Mouse (Mus musculus): ENCODE results near the gene Tgm5. TPM values are rescaled to one million over a fixed set of nuclear protein-coding genes. Genes with fewer than 3 reads are reported as not detected.
A peak's percentile ranks its signal among the peaks of the same experiment; 100 is the strongest.

Tgm5 gene
- polyA plus RNA-seq, 1 experiment from 2014 or later: 0.05 TPM

- Histone ChIP-seq H3K27me3 (ENCODE audit: control insufficient read depth, insufficient read depth, low read depth, low read length) (no peaks in the 10 kb centered on the region; the same call in 1 of the 2 replicates), H3K36me3 (ENCODE audit: control insufficient read depth, insufficient read depth, low read length) (no peaks in the 10 kb centered on the region), H3K9ac (ENCODE audit: low read length) (no peak overlapping the region), H3K27ac (ENCODE audit: low read length) (no peak overlapping the region), H3K4me1 (replicated peaks; ENCODE audit: control insufficient read depth, insufficient read depth, low read length) (no peaks in the 10 kb centered on the region), H3K9me3 (ENCODE audit: control insufficient read depth, low read length) (no peaks in the 10 kb centered on the region), H3K4me3 (ENCODE audit: low read length) (no peak overlapping the region), H3K4me2 (ENCODE audit: low read depth, low read length) (peak overlapping the region; percentile 31; the same call in 1 of the 2 replicates)
- 0 out of 2 replicates have a peak, but pooled peaks have one; percentile 45 for ATAC-seq (ENCODE audit: low read depth)
- WGBS: 11% methylated on average over 9 of the region's 9 CpGs
These were observed 16.4 kb upstream of the Tgm5 start for GRCm38 (mm10) chr2:121102051-121102450.

- Histone ChIP-seq H3K9ac (ENCODE audit: low read length) (no peak overlapping the region), H3K36me3 (ENCODE audit: control insufficient read depth, insufficient read depth, low read length) (no peaks in the 10 kb centered on the region), H3K27me3 (ENCODE audit: control insufficient read depth, insufficient read depth, low read depth, low read length) (no peaks in the 10 kb centered on the region), H3K4me3 (ENCODE audit: low read length) (no peak overlapping the region), H3K4me2 (ENCODE audit: low read depth, low read length) (no peak overlapping the region), H3K27ac (ENCODE audit: low read length) (no peak overlapping the region), H3K9me3 (ENCODE audit: control insufficient read depth, low read length) (no peaks in the 10 kb centered on the region), H3K4me1 (replicated peaks; ENCODE audit: control insufficient read depth, insufficient read depth, low read length) (0 out of 2 replicates have a peak, but pooled peaks cover 2% of the 10 kb centered on the region)
- 57% methylated on average over 4 of the region's 4 CpGs for WGBS
- ATAC-seq (ENCODE audit: low read depth): no peak
These were observed 4.1 kb upstream of the Tgm5 start for GRCm38 (mm10) chr2:121089751-121090150.

- ATAC-seq (ENCODE audit: low read depth): no peak
- H3K9ac ChIP-seq (ENCODE audit: low read length): no peak overlapping the region
- WGBS: 81% methylated on average over 3 of the region's 3 CpGs
- H3K27ac ChIP-seq (ENCODE audit: low read length): no peak overlapping the region
- no peaks in the 10 kb centered on the region for H3K36me3 ChIP-seq (ENCODE audit: control insufficient read depth, insufficient read depth, low read length)
- H3K4me3 ChIP-seq (ENCODE audit: low read length): no peak overlapping the region
- no peaks in the 10 kb centered on the region for H3K9me3 ChIP-seq (ENCODE audit: control insufficient read depth, low read length)
- no peaks in the 10 kb centered on the region for H3K27me3 ChIP-seq (ENCODE audit: control insufficient read depth, insufficient read depth, low read depth, low read length)
- 0 out of 2 replicates have a peak, but pooled peaks cover 2% of the 10 kb centered on the region for H3K4me1 ChIP-seq (replicated peaks; ENCODE audit: control insufficient read depth, insufficient read depth, low read length)
- no peak overlapping the region for H3K4me2 ChIP-seq (ENCODE audit: low read depth, low read length)
These were observed 2.9 kb upstream of the Tgm5 start for GRCm38 (mm10) chr2:121088507-121088906.

- no peak for ATAC-seq (ENCODE audit: low read depth)
These were observed 3.0 kb downstream of the Tgm5 start for GRCm38 (mm10) chr2:121082626-121083025.

GRCm38 (mm10) chr2:121074747-121075146, 10.9 kb downstream of the Tgm5 start:
- Histone ChIP-seq H3K4me3 (ENCODE audit: low read length) (no peak overlapping the region), H3K27ac (ENCODE audit: low read length) (no peak overlapping the region), H3K27me3 (ENCODE audit: control insufficient read depth, insufficient read depth, low read depth, low read length) (no peaks in the 10 kb centered on the region), H3K4me2 (ENCODE audit: low read depth, low read length) (no peak overlapping the region), H3K9me3 (ENCODE audit: control insufficient read depth, low read length) (no peaks in the 10 kb centered on the region), H3K4me1 (replicated peaks; ENCODE audit: control insufficient read depth, insufficient read depth, low read length) (no peaks in the 10 kb centered on the region), H3K9ac (ENCODE audit: low read length) (no peak overlapping the region), H3K36me3 (ENCODE audit: control insufficient read depth, insufficient read depth, low read length) (no peaks in the 10 kb centered on the region)
- 69% methylated on average over 7 of the region's 7 CpGs for WGBS
- no peak for ATAC-seq (ENCODE audit: low read depth)

More at GRCm38 (mm10) chr2:121082626-121083025, 3.0 kb downstream of the Tgm5 start:
- Histone ChIP-seq H3K4me2 (ENCODE audit: low read depth, low read length) (no peak overlapping the region), H3K27ac (ENCODE audit: low read length) (no peak overlapping the region), H3K9me3 (ENCODE audit: control insufficient read depth, low read length) (no peaks in the 10 kb centered on the region), H3K9ac (ENCODE audit: low read length) (no peak overlapping the region), H3K27me3 (ENCODE audit: control insufficient read depth, insufficient read depth, low read depth, low read length) (no peaks in the 10 kb centered on the region), H3K4me1 (replicated peaks; ENCODE audit: control insufficient read depth, insufficient read depth, low read length) (0 out of 2 replicates have a peak, but pooled peaks cover 2% of the 10 kb centered on the region), H3K36me3 (ENCODE audit: control insufficient read depth, insufficient read depth, low read length) (no peaks in the 10 kb centered on the region), H3K4me3 (ENCODE audit: low read length) (no peak overlapping the region)
- WGBS: 84% methylated on average over 1 of the region's 1 CpGs

- ATAC-seq (ENCODE audit: low read depth): peak; percentile 66
- no peak overlapping the region for H3K27ac ChIP-seq (ENCODE audit: low read length)
- H3K4me2 ChIP-seq (ENCODE audit: low read depth, low read length): no peak overlapping the region
- 56% methylated on average over 6 of the region's 6 CpGs for WGBS
- no peak overlapping the region for H3K4me3 ChIP-seq (ENCODE audit: low read length)
- no peaks in the 10 kb centered on the region for H3K9me3 ChIP-seq (ENCODE audit: control insufficient read depth, low read length)
- H3K36me3 ChIP-seq (ENCODE audit: control insufficient read depth, insufficient read depth, low read length): no peaks in the 10 kb centered on the region
- H3K9ac ChIP-seq (ENCODE audit: low read length): no peak overlapping the region
- H3K27me3 ChIP-seq (ENCODE audit: control insufficient read depth, insufficient read depth, low read depth, low read length): no peaks in the 10 kb centered on the region
- H3K4me1 ChIP-seq (replicated peaks; ENCODE audit: control insufficient read depth, insufficient read depth, low read length): no peaks in the 10 kb centered on the region
These were observed 13.8 kb downstream of the Tgm5 start for GRCm38 (mm10) chr2:121071871-121072270.

- Histone ChIP-seq H3K9me3 (ENCODE audit: control insufficient read depth, low read length) (no peaks in the 10 kb centered on the region), H3K36me3 (ENCODE audit: control insufficient read depth, insufficient read depth, low read length) (no peaks in the 10 kb centered on the region), H3K27ac (ENCODE audit: low read length) (no peak overlapping the region), H3K27me3 (ENCODE audit: control insufficient read depth, insufficient read depth, low read depth, low read length) (no peaks in the 10 kb centered on the region), H3K4me3 (ENCODE audit: low read length) (no peak overlapping the region), H3K4me1 (replicated peaks; ENCODE audit: control insufficient read depth, insufficient read depth, low read length) (no peaks in the 10 kb centered on the region), H3K4me2 (ENCODE audit: low read depth, low read length) (no peak overlapping the region), H3K9ac (ENCODE audit: low read length) (no peak overlapping the region)
- no peak for ATAC-seq (ENCODE audit: low read depth)
- WGBS: 49% methylated on average over 6 of the region's 6 CpGs
These were observed 16.1 kb downstream of the Tgm5 start for GRCm38 (mm10) chr2:121069506-121069905.

GRCm38 (mm10) chr2:121067116-121067515, 18.5 kb downstream of the Tgm5 start:
- Histone ChIP-seq H3K4me1 (replicated peaks; ENCODE audit: control insufficient read depth, insufficient read depth, low read length) (no peaks in the 10 kb centered on the region), H3K4me3 (ENCODE audit: low read length) (no peak overlapping the region), H3K27me3 (ENCODE audit: control insufficient read depth, insufficient read depth, low read depth, low read length) (no peaks in the 10 kb centered on the region), H3K4me2 (ENCODE audit: low read depth, low read length) (no peak overlapping the region), H3K36me3 (ENCODE audit: control insufficient read depth, insufficient read depth, low read length) (no peaks in the 10 kb centered on the region), H3K9me3 (ENCODE audit: control insufficient read depth, low read length) (no peaks in the 10 kb centered on the region), H3K27ac (ENCODE audit: low read length) (no peak overlapping the region), H3K9ac (ENCODE audit: low read length) (no peak overlapping the region)
- ATAC-seq (ENCODE audit: low read depth): no peak
- WGBS: 47% methylated on average over 4 of the region's 4 CpGs

- 60% methylated on average over 2 of the region's 2 CpGs for WGBS
- Histone ChIP-seq H3K9ac (ENCODE audit: low read length) (no peak overlapping the region), H3K9me3 (ENCODE audit: control insufficient read depth, low read length) (no peaks in the 10 kb centered on the region), H3K36me3 (ENCODE audit: control insufficient read depth, insufficient read depth, low read length) (no peaks in the 10 kb centered on the region), H3K4me1 (replicated peaks; ENCODE audit: control insufficient read depth, insufficient read depth, low read length) (no peaks in the 10 kb centered on the region), H3K27ac (ENCODE audit: low read length) (no peak overlapping the region), H3K27me3 (ENCODE audit: control insufficient read depth, insufficient read depth, low read depth, low read length) (no peaks in the 10 kb centered on the region), H3K4me2 (ENCODE audit: low read depth, low read length) (no peak overlapping the region), H3K4me3 (ENCODE audit: low read length) (no peak overlapping the region)
- ATAC-seq (ENCODE audit: low read depth): no peak
These were observed 24.3 kb downstream of the Tgm5 start for GRCm38 (mm10) chr2:121061315-121061714.

- no peak overlapping the region for H3K4me3 ChIP-seq (ENCODE audit: low read length)
- H3K4me1 ChIP-seq (replicated peaks; ENCODE audit: control insufficient read depth, insufficient read depth, low read length): no peaks in the 10 kb centered on the region
- no peak overlapping the region for H3K27ac ChIP-seq (ENCODE audit: low read length)
- 40% methylated on average over 6 of the region's 6 CpGs for WGBS
- ATAC-seq (ENCODE audit: low read depth): no peak
- H3K36me3 ChIP-seq (ENCODE audit: control insufficient read depth, insufficient read depth, low read length): no peaks in the 10 kb centered on the region
- H3K27me3 ChIP-seq (ENCODE audit: control insufficient read depth, insufficient read depth, low read depth, low read length): no peaks in the 10 kb centered on the region
- H3K9ac ChIP-seq (ENCODE audit: low read length): no peak overlapping the region
- H3K9me3 ChIP-seq (ENCODE audit: control insufficient read depth, low read length): no peaks in the 10 kb centered on the region
- no peak overlapping the region for H3K4me2 ChIP-seq (ENCODE audit: low read depth, low read length)
These were observed 27.6 kb downstream of the Tgm5 start for GRCm38 (mm10) chr2:121057997-121058396.

Data from lung, embryonic 16.5 days (tissue).